Mouse (Mus musculus) urinary bladder, postnatal 25 days (tissue): ENCODE data around the gene Rpap3.
A peak's percentile ranks its signal among the peaks of the same experiment; 100 is the strongest.

Source experiments
- DNase-seq: peaks from one replicate; pipeline ENCODE4 v3.0.0; 2022; ENCODE audit warnings: low spot score

Rpap3 gene

DNA sequence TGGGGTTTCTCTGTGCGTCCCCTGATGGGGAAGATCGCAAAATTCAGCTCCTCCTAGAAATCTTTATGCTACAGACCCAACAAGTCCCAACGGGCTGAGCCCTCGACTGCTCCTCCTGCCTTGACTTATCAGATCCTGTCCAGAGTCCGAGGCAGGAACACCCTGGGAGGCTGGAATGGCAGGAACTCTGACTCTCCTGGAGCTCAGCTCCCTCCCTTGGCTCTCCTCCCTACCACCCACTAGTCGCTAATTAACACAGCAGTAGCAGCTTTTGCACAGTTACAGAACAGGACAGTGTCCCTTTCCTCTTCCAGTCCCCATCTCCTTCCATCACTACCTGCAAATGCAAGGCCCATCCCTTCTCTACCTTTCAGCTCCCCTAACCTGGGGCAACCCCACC, 24.7 kb upstream of the Rpap3 start:
- DNase-seq, result no peak

DNA sequence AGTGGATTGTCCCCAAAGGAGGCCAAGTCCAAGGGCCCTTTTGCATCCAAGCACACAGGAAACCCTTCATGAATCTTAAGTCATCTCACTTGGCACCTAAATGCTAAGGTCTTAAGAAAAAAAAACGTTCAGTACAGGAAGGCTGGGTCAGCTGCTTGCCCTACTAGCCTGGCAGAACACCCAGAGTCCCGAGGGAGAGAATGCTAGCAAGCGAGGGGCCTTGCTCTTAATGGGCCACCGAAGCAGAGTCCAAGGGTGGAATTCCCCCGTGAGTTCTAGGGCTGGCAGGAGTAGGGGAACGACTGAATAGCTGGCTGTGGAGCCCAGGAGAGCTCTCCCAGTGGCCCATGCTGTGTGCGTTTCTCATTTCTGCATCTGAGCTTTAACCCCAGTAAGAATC, 23.2 kb upstream of the Rpap3 start:
- DNase-seq, result no peak

DNA sequence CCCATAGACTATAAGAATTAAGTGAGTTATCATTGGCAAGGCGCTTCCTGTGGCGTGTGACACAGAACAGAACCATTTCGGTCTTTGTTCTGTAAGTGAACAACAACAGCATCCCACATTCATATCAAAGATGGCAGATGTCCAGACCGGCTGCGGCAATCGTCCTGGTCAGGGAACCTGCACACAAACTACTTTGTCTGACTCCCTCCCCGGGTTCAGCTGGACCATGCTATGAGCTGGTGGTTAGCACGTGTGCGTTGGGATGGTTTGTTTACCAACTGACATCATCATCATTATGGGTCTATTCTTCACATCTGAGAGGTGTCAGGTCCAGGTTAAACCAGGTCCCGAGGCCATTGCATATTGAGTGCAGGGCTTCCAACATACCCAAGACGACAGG, 22.8 kb upstream of the Rpap3 start:
- no peak for DNase-seq

DNA sequence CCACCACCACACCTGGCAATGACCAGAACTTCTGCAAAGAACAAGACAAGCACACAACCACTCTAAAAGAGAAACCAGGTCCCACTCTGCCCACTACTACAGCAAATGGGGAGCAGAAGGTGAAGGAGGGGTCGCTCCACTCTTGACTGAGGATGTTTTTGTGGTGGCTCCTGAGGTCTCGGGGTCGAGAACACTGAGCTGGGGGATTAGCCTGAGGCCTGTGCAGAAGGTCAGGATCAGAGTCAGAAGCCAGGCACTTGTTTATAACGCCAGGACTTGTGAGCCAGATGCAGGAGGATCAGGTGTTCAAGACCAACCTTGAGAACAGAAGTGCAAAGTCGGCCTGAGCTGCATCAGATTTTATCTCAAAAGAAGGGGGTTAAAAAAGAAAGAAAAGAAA, 21.9 kb upstream of the Rpap3 start:
- no peak for DNase-seq

DNA sequence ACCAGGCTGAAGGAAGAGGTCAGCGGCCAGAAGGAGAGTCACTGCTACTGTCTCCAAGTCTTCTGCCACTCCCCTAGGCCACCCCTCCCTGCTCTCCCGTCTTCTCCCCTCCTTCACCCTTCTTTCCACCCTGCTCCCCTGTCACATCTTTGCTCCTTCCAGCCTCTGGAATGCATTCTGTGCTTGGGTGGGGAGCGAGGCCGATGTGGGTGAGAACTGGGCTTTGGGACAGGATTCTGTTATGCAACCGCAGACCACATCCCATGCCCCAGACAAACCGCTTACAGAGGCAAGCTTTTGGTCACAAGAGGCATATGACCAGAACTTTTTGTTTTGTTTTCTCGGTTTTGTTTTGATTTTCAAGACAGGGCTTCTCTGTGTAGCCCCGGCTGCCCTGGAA, 21.4 kb upstream of the Rpap3 start:
- peak; percentile 19 for DNase-seq

DNA sequence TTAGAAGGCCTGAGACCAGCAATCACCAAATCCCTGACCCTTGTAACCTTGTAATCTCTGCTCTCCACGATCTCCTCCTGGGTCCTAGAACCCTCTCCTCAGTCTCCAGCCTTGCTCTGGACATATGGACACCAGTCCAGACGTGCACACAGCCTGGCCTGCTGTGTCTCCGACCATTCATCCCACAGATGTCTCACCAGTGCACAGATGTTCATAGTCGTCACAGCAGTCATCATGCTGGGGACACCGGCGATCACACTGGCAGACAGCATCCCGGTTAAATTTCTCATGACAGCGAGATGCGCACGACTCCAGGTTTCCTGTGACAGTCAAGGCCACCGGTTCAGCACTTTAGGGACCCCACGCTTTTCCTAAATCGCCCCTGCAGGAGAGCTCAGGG, 20.7 kb upstream of the Rpap3 start:
- no peak for DNase-seq

DNA sequence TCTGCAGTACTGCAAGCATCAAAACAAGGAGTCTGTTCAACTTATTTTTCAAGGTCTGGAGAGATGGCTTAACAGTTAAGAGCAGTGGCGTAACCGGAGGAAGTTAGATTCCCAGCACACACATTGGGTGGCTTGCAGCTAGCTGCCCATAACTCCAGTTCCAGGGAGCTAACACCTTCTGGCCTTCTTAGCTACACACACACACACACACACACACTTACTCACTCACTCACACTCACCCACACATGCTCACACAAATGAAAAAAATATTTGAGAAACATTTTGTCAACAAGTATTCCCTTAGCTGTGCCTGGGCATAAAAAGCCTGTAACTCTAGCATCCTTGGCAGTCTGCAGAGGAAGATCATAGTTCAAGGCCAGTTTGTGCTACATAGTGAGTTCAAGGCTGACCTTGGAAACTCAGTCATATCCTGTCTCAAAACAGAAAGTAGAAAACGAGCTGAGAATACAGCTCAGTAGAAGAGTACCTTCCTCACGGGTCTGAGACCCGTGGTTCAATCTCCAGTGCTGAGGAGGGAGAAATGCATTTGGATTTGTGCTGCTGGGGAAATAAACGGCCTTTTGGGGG, 19.7 kb upstream of the Rpap3 start:
- DNase-seq, result no peak

DNA sequence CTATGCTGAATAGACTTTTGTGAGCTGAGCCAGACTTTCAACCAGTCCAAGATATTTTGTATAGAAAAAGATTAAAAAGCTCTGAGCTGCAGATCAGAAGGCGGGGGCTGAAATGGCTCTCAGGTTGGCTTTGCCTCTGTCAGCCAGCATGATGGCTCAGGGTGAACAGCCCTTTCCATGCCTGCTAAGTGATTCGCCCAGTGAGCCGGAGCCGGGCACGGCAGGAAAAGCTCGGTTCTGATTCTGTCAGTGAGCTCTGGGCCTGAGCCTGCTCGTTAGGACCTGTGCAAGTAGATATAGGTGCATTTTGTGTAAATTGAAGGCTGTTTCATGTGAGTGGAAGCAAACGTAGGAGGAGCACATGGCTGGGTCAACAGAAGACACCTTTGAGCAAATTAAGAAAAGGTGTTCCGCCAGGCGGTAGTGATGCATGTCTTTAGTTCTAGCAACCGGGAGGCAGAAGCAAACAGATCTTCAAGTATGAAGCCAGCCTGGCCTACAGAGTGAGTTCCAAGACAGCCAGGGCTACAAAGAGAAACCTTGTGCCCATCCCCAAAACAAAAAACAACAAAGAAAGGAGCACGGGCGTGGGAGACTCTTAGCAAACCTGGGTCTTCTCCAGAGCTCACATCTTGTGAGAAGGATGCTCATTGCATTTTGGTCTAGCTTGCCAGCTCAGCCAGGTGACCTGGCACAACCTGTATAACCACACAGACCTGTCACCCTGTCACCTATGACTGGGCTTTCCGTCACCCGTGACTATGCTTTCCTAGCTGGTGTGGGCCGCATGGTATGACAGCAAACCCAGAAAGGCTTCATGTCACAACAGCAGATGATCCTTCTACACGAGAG, 18.9 kb upstream of the Rpap3 start:
- DNase-seq, result peak; percentile 31

DNA sequence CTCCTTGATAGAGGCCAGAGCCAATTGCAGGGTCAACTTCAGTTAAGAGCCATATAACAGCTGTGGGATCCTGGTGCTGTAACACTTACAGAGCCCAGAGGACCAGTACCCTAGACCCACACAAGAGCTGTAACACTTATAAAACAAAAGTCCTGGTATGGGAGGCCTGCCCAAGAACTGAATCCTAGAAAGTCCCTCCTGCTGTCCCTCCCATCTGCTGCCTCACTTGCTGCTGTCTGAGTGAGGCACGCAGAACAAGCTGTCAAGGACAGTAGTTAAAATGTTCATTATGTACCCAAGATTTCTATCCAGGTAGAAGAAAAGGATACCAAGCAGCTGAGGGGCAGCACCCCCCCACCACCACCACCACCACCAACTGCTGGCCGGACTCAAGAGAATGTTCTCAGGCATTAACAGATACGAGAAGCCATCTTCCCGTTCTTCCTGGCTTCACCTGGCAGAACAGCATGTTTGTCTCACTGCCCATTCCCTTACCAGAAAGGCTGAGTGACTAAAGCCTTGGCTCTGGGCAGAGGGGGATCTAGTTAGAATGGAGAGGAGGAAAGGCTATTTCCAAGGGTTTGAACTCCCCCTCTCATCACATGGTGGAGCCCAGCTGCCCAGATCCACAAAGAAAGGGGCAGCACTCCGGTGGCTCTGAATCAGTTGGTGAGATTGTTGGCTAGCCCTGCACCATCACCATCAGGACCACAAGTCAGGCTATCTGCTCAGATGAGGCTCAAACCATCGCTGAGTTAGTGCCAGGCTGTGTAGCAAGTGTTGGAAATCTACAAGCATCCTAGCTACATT, 18.1 kb upstream of the Rpap3 start:
- no peak for DNase-seq

DNA sequence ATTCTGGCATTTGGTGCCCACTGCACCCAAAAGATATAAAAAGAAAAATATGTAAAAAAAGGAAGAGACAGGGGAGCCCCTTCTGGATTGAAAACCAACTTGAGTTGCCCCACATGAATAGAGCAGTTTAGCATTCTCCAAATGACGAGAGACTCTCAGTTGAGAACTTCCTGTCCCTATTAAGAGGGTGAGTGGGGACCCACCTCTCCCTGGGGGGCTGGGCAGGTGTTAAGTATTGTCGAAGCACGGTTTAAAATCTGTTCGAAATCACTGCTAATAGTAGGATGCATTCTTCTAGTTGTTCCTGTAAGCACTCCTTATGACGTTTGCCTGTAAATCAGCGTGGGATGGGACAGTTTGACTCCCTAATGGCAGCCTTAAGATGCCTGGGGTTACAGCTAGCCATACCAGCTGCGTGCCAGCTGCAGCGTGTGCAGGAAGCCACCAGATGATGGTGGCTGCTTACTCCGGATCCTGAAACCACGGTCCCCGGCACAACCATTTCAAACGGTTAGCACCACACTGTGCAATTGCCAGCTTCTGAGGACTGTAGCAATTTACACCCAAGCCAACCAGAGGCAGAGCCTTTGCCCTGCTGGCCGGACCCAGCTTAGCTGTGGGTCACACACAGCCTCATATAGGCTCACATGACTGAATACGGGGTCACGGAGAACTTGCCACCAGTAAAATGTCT, 15.5 kb upstream of the Rpap3 start:
- DNase-seq, result no peak

DNA sequence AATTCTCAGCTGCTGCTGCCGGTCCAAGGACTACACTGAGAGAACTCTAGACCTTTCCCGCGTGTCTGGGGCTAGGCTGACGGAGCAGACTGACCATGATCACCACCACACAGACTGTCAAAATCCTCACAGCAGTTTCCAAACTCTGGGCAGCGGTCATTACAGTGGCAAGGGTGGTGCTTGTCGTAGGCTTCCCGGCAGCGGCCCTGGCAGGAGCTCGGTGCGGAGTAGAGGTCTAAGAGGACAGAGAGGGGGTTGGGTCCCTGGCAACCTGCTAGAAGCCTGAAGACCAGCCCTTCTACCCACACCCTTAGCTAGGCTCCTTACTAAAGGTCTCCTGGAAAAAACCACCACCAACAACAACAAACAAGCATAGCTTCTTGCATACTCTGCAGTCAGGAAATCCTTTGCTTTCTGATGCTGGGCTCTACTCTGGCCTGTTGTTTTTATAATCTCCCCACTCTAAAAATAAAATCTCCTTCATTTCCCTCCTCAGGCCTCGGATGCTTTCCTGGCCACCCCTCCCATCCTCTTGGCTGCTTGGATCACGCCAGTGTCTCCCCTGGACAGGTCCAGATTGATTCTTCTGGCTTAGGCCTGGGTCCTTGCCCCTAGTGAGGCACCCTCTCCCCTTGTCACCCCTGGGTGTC, 14.5 kb upstream of the Rpap3 start:
- DNase-seq, result no peak

DNA sequence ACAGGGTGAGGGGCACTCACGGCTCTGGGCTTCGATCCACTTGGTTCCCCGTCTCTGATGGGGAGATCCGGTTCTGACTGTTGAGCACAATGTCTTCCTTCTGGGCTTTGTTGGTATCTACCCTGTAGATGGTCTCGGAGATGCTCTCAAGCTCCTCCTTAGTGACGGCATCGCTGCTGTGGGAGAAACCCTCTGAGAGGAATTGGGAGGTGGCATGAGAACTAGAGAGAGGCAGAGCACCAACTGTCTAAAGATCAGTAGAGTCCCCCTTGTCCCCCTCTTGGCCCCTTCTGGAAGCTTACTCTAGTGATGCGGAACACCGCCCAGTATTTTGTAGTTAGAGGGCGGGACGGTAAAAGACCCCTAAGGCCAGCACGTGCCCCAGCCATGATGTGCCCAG, 13.9 kb upstream of the Rpap3 start:
- no peak for DNase-seq

DNA sequence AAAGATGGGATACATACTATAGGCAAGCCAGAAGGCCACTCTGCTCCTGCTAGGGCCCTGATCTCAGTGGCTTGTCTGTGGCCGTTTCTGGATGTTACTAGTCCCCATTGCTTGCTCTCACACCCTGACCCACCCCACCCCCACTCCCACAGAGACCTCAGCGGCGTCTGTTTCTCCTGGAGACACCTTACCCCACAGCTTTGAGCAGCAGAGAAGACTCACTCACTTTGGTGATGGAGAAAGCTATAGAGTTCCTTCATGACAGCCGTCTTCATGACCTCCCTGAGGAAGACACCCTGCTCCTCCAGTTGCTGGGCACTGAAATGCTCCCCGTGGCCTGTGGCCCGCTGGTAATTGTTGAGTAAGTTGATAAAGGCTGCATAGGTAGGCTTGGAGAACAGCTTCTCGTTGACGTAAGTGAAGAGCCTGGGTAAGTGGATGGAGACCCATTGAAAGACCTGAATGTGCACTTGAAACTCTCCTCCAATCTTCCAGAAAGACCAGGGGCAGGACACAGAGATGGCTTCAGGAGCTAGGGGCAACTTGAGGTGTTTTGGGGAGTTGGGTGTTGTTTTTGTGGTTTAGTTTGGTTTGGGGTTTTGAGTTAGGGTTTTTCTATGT, 13.0 kb upstream of the Rpap3 start:
- DNase-seq, result no peak

DNA sequence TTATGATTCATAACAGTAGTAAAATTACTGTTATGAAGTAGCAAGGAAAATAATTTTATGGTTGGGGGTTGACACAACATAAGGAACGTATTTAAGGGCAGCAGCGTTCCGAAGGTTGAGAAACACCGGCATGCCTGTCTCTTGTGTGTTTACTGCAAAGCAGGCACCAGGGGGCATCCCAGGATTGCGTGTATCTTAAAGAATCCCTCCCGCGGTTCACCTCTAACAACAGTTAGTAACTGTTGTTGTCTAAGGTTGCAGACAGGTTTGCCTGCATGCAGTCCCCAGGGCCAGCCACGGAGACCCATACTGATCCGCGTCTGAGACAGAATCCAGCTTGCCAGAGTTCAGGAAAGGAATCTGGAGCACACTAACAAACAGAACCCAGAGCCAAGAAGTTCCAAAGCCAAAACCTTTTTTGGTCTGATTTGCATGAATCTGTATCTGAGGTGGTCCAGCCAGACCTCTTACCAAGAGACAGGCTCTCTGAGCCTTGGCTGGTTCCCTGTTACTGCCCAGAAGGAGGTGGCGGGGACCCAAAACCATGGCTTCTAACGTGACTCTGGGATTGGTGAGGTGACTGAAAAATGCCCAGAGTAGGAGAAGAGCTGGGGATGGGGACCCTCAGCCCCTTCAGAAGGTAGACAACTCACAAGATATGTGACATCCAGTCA, 12.4 kb upstream of the Rpap3 start:
- DNase-seq, result peak; percentile 60

DNA sequence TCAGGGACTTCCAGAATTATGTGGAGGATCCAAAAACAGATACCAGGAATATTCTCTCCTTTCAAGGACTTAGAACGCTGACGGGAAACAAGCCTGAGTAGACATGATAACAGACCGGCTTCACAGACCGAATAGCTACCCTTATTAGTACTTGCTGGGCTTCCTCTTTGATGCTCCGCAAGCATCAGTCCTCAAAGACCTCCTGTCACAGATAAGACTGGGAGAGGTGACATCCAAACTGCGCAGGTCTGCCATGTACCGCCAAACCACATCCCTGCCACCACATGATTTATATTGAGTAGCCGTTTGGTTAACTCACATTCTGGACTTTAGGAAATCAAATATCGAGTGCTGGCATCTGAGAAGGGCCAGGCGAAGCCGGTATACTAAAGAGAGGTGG, 11.2 kb upstream of the Rpap3 start:
- no peak for DNase-seq

DNA sequence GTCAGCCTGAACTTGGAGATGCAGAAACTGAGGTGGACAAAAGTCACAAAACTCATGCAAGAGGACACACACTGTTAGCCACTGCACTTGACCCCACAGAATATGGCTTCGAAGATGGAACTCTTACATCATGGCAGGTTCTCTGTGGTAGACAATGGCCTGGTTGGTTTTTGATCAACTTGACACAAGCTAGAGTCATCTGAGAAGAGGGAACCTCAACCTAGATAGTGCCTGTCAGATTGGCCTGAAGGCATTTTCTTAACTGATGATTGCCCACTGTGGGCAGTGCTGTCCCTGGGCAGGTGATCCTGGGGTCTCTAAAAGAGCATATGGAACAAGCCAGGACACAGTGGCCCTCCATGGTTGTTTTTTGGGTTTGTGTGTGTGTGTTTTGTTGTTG, 10.1 kb upstream of the Rpap3 start:
- no peak for DNase-seq

DNA sequence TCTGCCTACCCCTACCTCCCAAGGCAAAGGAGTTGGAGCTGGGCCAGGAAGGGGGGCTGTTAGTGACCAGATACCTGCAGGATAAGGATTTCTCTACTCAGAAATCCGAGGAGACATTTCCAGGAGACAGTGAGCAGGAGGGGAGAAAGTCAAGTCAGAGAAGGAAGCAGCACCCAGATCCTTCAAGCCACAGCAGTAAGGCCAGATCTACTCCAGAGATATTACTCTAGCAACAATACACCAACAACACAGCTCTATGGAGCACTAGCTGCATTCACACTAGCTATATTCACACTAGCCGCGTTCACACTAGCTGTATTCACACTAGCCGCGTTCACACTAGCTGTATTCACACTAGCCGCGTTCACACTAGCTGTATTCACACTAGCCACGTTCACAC, 9.5 kb upstream of the Rpap3 start:
- DNase-seq, result no peak

DNA sequence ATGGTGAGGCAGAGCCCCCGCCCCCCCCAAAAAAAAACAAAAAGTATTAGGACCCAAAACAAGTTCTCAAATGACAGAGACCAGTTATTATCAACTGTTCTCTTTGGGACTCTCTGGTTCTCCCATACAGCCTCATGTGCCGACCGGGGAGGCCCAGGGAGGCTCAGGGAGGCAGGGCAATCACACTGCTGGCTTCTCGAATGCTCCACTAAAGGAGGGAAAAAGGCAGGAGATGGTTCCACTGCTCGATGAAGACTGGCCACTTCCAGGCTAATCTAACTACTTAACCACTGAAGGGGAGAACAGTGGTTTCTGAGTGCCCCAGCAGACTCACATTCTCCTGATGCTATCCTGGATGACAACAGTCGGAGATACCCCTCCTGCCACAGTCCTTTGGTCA, 6.9 kb upstream of the Rpap3 start:
- no peak for DNase-seq

DNA sequence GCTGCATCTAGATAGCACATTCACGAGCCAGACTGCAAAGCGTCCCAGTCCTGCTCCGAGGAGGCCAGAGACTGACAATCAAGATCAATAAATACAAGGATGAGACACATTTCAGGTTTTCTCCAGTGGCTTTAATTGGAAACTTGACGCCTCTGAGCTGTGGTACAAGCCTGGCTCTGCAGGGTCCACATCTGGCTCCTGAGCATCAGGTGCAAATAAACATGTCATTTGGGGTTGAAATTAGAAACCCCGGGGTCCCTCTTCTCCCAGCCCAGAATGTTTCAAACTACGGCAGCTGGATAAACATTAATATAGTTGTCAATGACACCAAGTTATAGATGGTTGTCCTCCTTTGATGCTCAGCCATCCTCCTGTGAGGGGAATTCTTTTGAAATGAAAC, 5.3 kb upstream of the Rpap3 start:
- DNase-seq, result no peak

DNA sequence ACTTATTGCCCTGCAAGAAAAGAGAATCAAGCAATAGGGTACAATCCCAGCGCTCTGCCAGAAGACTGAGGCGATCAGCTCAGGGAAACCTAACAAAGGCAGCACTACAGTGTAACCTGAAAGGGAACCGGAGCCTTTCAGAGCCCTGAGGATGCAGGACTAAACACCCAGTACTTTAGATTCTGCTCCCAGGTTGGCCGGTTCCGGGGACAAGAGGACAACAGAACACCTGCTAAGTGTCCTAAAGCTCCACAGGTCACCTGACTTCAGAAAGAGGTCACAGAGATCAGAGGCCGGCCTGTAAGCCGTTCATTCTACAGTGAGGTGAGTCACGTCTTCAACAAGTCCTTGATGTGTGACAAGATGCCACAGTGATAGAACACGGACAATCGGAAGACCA, 9.0 kb downstream of the Rpap3 start:
- DNase-seq, result no peak

DNA sequence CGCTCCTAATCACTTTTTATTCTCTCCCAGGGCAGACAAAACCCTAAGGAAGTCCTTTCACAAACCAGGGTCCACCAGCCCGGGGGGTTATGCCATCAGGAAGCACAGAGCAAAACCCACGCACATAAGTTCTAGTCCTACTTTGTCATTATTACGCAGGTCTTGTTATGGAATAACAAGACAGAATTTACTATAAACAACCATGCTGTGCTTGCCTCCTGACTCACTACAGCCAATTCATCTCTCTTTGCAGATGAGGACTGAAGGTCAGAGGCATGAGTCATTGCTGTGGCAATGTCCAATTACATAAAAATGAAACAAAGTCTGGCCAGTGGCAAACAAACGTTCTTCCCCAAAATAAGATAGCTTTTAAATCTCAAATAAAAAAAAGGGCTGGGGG, 12.2 kb downstream of the Rpap3 start:
- DNase-seq, result no peak
